Mouse (Mus musculus) lung, adult 2 months (tissue): ENCODE measurements around the gene Bmf.

Experiments used
- CTCF ChIP-seq: fragments of 200-500 bp; IDR thresholded peaks from 2 replicates; pipeline ENCODE4 v1.5.1; 2011; ENCODE audit warnings: mild to moderate bottlenecking, low read length, control low read depth; ENCODE audit not compliant: insufficient read depth
- POLR2A ChIP-seq: fragments of 200-500 bp; IDR thresholded peaks from 2 replicates; pipeline ENCODE4 v1.6.1; 2011; ENCODE audit warnings: low read depth, mild to moderate bottlenecking, control low read depth, low read length, borderline replicate concordance; ENCODE audit errors: extremely low read depth

- TF ChIP-seq CTCF (no peak), POLR2A (no peak)
Measured at GRCm38 (mm10) chr2:118562431-118562830, 12.9 kb upstream of the Bmf start.
